Comparison of ENCODE assay signal across 8 mouse cellular contexts in the genomic region with DNA sequence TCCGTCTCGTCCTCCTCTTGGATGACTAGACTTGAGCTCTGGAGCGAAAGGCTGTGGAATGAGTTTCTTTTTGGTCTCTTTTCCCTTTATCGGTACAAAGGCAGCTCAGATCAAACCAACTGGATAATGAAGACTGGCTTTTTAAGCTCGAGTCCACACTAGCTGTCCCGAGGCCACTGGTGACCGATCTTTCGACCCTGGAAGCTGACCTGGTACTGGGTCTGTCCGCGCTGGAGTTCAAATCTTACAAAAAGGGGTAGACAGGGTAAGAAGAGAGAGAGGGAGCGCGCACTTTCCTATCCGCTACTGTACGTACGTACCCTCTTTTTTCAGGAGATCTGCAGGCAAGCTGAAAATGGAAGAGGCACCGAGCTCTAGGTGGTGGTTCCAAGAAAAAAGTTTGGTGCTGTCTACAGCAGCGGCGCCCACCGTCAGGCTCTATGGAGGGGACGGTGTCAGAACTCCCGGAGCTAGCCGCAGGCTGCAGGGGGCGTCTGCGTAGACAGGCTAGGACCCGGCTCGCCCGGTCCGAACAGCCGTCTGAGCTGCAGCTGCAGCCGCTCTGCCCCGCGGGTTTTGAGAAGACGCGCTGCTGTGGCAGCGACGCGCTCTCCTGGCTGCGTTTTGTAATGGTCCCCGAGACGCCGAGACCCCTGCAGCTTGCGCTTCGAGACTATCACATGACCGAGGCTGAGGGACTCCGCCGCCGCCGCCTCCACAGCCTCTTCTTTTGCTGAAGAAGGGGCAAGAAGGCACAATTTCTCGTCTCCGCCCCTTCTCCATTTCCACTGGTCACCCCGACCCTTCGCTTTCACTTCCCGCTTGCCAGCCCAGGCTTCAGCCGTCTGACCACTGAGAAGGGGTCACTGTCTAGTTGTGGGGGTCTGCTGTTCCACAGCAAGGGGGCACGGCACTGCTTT. TPM values are rescaled to one million over a fixed set of nuclear protein-coding genes. Genes with fewer than 3 reads are reported as not detected.
DNase-seq lines count a peak whose midpoint lies in the region; ATAC-seq lines count a peak whose summit lies in the region.

No protein-coding gene starts in this region.

- H3K36me3 ChIP-seq in liver, embryonic 11.5 days (ENCODE audit: control insufficient read depth, insufficient read depth, low read length) = no peaks in the 10 kb centered on the region
- H3K36me3 ChIP-seq in forebrain, embryonic 10.5 days (replicated peaks) = no peaks in the 10 kb centered on the region

- WGBS in liver, embryonic 11.5 days = 1% methylated on average over 55 of the region's 55 CpGs
- under 1% methylated on average over 55 of the region's 55 CpGs for WGBS in forebrain, embryonic 10.5 days

- peak overlapping the region; percentile 39 for H3K4me3 ChIP-seq in liver, embryonic 11.5 days (ENCODE audit: low read depth, low read length)
- H3K4me3 ChIP-seq in forebrain, embryonic 10.5 days = peak overlapping the region; percentile 53

- peaks cover 8% of the 10 kb centered on the region; the same call in 1 of the 2 replicates for H3K4me1 ChIP-seq in liver, embryonic 11.5 days (replicated peaks; ENCODE audit: control insufficient read depth, insufficient read depth, low read length)
- H3K4me1 ChIP-seq in forebrain, embryonic 10.5 days = peaks cover 79% of the 10 kb centered on the region

- H3K27ac ChIP-seq in liver, embryonic 11.5 days (ENCODE audit: low read depth, low read length) = no peak overlapping the region
- H3K27ac ChIP-seq in forebrain, embryonic 10.5 days = 0 out of 2 replicates have a peak overlapping the region, but pooled peaks have one; percentile 1

- DNase-seq in liver, embryonic 11.5 days (ENCODE audit: low spot score) = peak; percentile 59
- no peak for DNase-seq in liver
- peak; percentile 68 for DNase-seq in forebrain, embryonic 10.5 days (ENCODE audit: extremely low spot score, low spot score)
- DNase-seq in kidney, postnatal 10 days = peak; percentile 18
- peak; percentile 69 for DNase-seq in neural tube, embryonic 10.5 days (ENCODE audit: extremely low spot score, low spot score)
- no peak for DNase-seq in adrenal gland, adult 8-10 months
- no peak for DNase-seq in urinary bladder, postnatal 14 days (ENCODE audit: low spot score)

- peak overlapping the region; percentile 60 for H3K4me2 ChIP-seq in liver, embryonic 11.5 days

- ATAC-seq in liver, embryonic 11.5 days (replicated peaks; ENCODE audit: low FRiP score) = no peak
- ATAC-seq in erythroid progenitor cell, adult 5-6 weeks (replicated peaks; ENCODE audit: low FRiP score, poor library complexity, severe bottlenecking) = no peak

- no peak overlapping the region for H3K9ac ChIP-seq in liver, embryonic 11.5 days (ENCODE audit: low read depth, low read length)

- H3K9me3 ChIP-seq in liver, embryonic 11.5 days (ENCODE audit: control insufficient read depth, low read length) = no peaks in the 10 kb centered on the region
- no peaks in the 10 kb centered on the region for H3K9me3 ChIP-seq in forebrain, embryonic 10.5 days

- peaks cover 100% of the 10 kb centered on the region for H3K27me3 ChIP-seq in liver, embryonic 11.5 days (replicated peaks; ENCODE audit: control insufficient read depth, insufficient read depth, low read length)
- H3K27me3 ChIP-seq in forebrain, embryonic 10.5 days (ENCODE audit: poor library complexity, severe bottlenecking) = peaks cover 100% of the 10 kb centered on the region

RNA-seq across cellular contexts. Expression of a gene that starts 0.6 kb away (rescaled TPM):
- not detected in 2 replicates for polyA plus RNA-seq in liver, embryonic 11.5 days (2014; fragmentation: Nextera tagmentation; extraction: Ambion mirVana)
- 0.44 and 0.62 TPM in 2 replicates for polyA plus RNA-seq in forebrain, embryonic 10.5 days (2016; fragmentation: Nextera tagmentation; extraction: Ambion mirVana)
- total RNA-seq in erythroid progenitor cell, adult 5-6 weeks (2015; ENCODE audit: low replicate concordance) = not detected in 2 replicates
- total RNA-seq in erythroid progenitor cell, adult 5-6 weeks (2017; ENCODE audit: low replicate concordance) = not detected in 2 replicates
- total RNA-seq in adrenal gland, adult 8-10 months (2022) = not detected

Comparison
In these comparisons a context has a peak if more than half of its experiments do, and no peak if none do; other contexts are left out.
1. DNase-seq: peak in liver, embryonic 11.5 days (single experiment), forebrain, embryonic 10.5 days (single experiment), kidney, postnatal 10 days (single experiment) and neural tube, embryonic 10.5 days (single experiment); none in liver (single experiment), adrenal gland, adult 8-10 months (single experiment) and urinary bladder, postnatal 14 days (single experiment).